Mouse (Mus musculus) CH12.LX (cell line): ENCODE measurements at regions not wholly inside any gene's neighbourhood (a gene's known extent, or its start where the extent isn't known, plus 50 kb on each side); places are given as distances from the start of the nearest gene placed in this dataset.

Experiments
- DNase-seq: peaks from one replicate; pipeline ENCODE4 v3.0.0-alpha.2; 2013; ENCODE audit errors: extremely low read depth
- H3K27ac ChIP-seq: 2 replicates; pipeline ENCODE4 v1.5.1; 2012; ENCODE audit warnings: low read depth, mild to moderate bottlenecking, control low read depth, moderate library complexity; ENCODE audit not compliant: insufficient read depth
- H3K27me3 ChIP-seq: replicated peaks from 2 replicates; pipeline ENCODE3; 2012; ENCODE audit warnings: inconsistent platforms
- H3K36me3 ChIP-seq, 2 experiments: replicated peaks in 1 of 2; 2 replicates each; pipeline versions ENCODE3 to v1.6.1; 2012; ENCODE audit warnings: inconsistent platforms in 1 of 2, low read length in 1 of 2, mild to moderate bottlenecking in 1 of 2, mixed read lengths in 1 of 2, moderate library complexity in 1 of 2; ENCODE audit not compliant: control insufficient read depth in 1 of 2, insufficient read depth in 1 of 2
- H3K4me1 ChIP-seq, 2 experiments: 2 replicates each; pipeline ENCODE4 v1.6.1; 2012; ENCODE audit warnings: inconsistent platforms in 1 of 2, moderate library complexity in 1 of 2; ENCODE audit not compliant: insufficient read depth in 2 of 2, control insufficient read depth in 1 of 2
- H3K4me2 ChIP-seq: 2 replicates; pipeline ENCODE4 v1.6.1; 2012; ENCODE audit warnings: low read depth, mild to moderate bottlenecking, control low read depth; ENCODE audit not compliant: poor library complexity, insufficient read depth, severe bottlenecking
- H3K4me3 ChIP-seq, 3 experiments: fragments of 150-350 bp in 1 of 3; sonication (generic) in 1 of 3; replicated peaks in 1 of 3; 2 replicates each; pipeline versions ENCODE3 to v1.5.1; 2011 to 2012; ENCODE audit warnings: low read depth in 2 of 3, low read length in 2 of 3, mild to moderate bottlenecking in 2 of 3, moderate library complexity in 2 of 3, control low read depth in 1 of 3, improper control_type of control experiment in 1 of 3, inconsistent platforms in 1 of 3, mixed read lengths in 1 of 3; ENCODE audit not compliant: poor library complexity in 1 of 3
- H3K79me2 ChIP-seq: replicated peaks from 2 replicates; pipeline ENCODE4 v1.6.1; 2012; ENCODE audit warnings: mild to moderate bottlenecking, moderate library complexity; ENCODE audit not compliant: control insufficient read depth, poor library complexity, insufficient read depth, severe bottlenecking; ENCODE audit errors: extremely low read depth
- H3K9ac ChIP-seq: 2 replicates; pipeline ENCODE4 v1.6.1; 2012; ENCODE audit warnings: low read depth, mild to moderate bottlenecking, control low read depth, moderate library complexity; ENCODE audit not compliant: insufficient read depth
- H3K9me3 ChIP-seq: replicated peaks from 2 replicates; pipeline ENCODE3; 2012; ENCODE audit warnings: low read length, inconsistent platforms, mixed read lengths
- BHLHE40 ChIP-seq: IDR thresholded peaks from 2 replicates; pipeline ENCODE4 v1.6.1; 2011; ENCODE audit warnings: mild to moderate bottlenecking, low read depth, low read length, improper control_type of control experiment
- ELF1 ChIP-seq: IDR thresholded peaks from 2 replicates; pipeline ENCODE4 v1.6.1; 2014; ENCODE audit warnings: low read depth, mild to moderate bottlenecking, inconsistent platforms, low read length, improper control_type of control experiment
- EP300 ChIP-seq: IDR thresholded peaks from 2 replicates; pipeline ENCODE4 v1.6.1; 2011; ENCODE audit warnings: low read length, improper control_type of control experiment
- ETS1 ChIP-seq: conservative IDR thresholded peaks from 2 replicates; pipeline ENCODE4 v1.6.1; 2012; ENCODE audit warnings: low read depth, mild to moderate bottlenecking, inconsistent platforms, low read length, improper control_type of control experiment, moderate library complexity
- IRF4 ChIP-seq: IDR thresholded peaks from 2 replicates; pipeline ENCODE4 v1.6.1; 2014; ENCODE audit warnings: low read depth, mild to moderate bottlenecking, inconsistent platforms, low read length, improper control_type of control experiment
- JUN ChIP-seq: IDR thresholded peaks from 2 replicates; pipeline ENCODE4 v1.6.1; 2011; ENCODE audit warnings: low read depth, mild to moderate bottlenecking, low read length, improper control_type of control experiment, moderate library complexity; ENCODE audit not compliant: insufficient read depth
- JUND ChIP-seq: conservative IDR thresholded peaks from 2 replicates; pipeline ENCODE4 v1.6.1; 2011; ENCODE audit warnings: low read depth, low read length, improper control_type of control experiment
- MAFK ChIP-seq: IDR thresholded peaks from 2 replicates; pipeline ENCODE4 v1.6.1; 2011; ENCODE audit warnings: low read length, improper control_type of control experiment; ENCODE audit not compliant: insufficient replicate concordance
- MEF2A ChIP-seq: IDR thresholded peaks from 2 replicates; pipeline ENCODE4 v1.6.1; 2014; ENCODE audit warnings: low read depth, mild to moderate bottlenecking, inconsistent platforms, low read length, improper control_type of control experiment, borderline replicate concordance
- MXI1 ChIP-seq: IDR thresholded peaks from 2 replicates; pipeline ENCODE4 v1.6.1; 2011; ENCODE audit warnings: mild to moderate bottlenecking, low read depth, low read length, improper control_type of control experiment
- NELFE ChIP-seq: IDR thresholded peaks from 2 replicates; pipeline ENCODE4 v1.6.1; 2011; ENCODE audit warnings: low read depth, low read length, improper control_type of control experiment
- PAX5 ChIP-seq: IDR thresholded peaks from 2 replicates; pipeline ENCODE4 v1.6.1; 2012; ENCODE audit warnings: low read length, inconsistent platforms, mixed read lengths
- POLR2A ChIP-seq: IDR thresholded peaks from 2 replicates; pipeline ENCODE4 v1.6.1; 2011; ENCODE audit warnings: low read depth, mild to moderate bottlenecking, improper control_type of control experiment, low read length
- POLR2AphosphoS2 ChIP-seq: IDR thresholded peaks from 2 replicates; pipeline ENCODE4 v1.6.1; 2011; ENCODE audit warnings: low read depth, low read length, improper control_type of control experiment
- RAD21 ChIP-seq: IDR thresholded peaks from 2 replicates; pipeline ENCODE4 v1.6.1; 2011; ENCODE audit warnings: low read depth, mild to moderate bottlenecking, low read length, improper control_type of control experiment, moderate library complexity
- RCOR1 ChIP-seq: conservative IDR thresholded peaks from 2 replicates; pipeline ENCODE4 v1.6.1; 2012; ENCODE audit warnings: low read depth, mild to moderate bottlenecking, inconsistent platforms, low read length, improper control_type of control experiment
- SIN3A ChIP-seq: IDR thresholded peaks from 2 replicates; pipeline ENCODE4 v1.6.1; 2012; ENCODE audit warnings: low read length, improper control_type of control experiment, inconsistent platforms
- TBP ChIP-seq: conservative IDR thresholded peaks from 2 replicates; pipeline ENCODE4 v1.6.1; 2011; ENCODE audit warnings: low read depth, low read length, improper control_type of control experiment
- TCF12 ChIP-seq: IDR thresholded peaks from 2 replicates; pipeline ENCODE4 v1.6.1; 2014; ENCODE audit warnings: low read depth, mild to moderate bottlenecking, inconsistent platforms, low read length, improper control_type of control experiment
- USF1 ChIP-seq: IDR thresholded peaks from 2 replicates; pipeline ENCODE4 v1.6.1; 2014; ENCODE audit warnings: low read depth, mild to moderate bottlenecking, inconsistent platforms, low read length, improper control_type of control experiment
- USF2 ChIP-seq: conservative IDR thresholded peaks from 2 replicates; pipeline ENCODE4 v1.6.1; 2011; ENCODE audit warnings: low read depth, low read length, improper control_type of control experiment
- ZC3H11A ChIP-seq: IDR thresholded peaks from 2 replicates; pipeline ENCODE4 v1.6.1; 2012; ENCODE audit warnings: low read depth, mild to moderate bottlenecking, inconsistent platforms, low read length, improper control_type of control experiment
- dilution Hi-C: fragments of 300-500 bp; cut with MboI; formaldehyde crosslinking; loops from 2 replicates; pipeline ENCODE4 v1.14.3; 2020; ENCODE audit warnings: low sequenced_read_pairs; ENCODE audit not compliant: extremely low pct_unique_long_range_greater_than_20kb, extremely low pct_ligation_motif_present
- in situ Hi-C: fragments of 300-500 bp; cut with MboI; formaldehyde crosslinking; loops from 3 replicates; pipeline ENCODE4 v1.14.3; 2019; ENCODE audit warnings: low sequenced_read_pairs, low pct_ligation_motif_present, low pct_unique_long_range_greater_than_20kb, mixed read lengths

GRCm38 (mm10) chr19:14871178-14871867, 273.5 kb upstream of the Tle4 start:
- Histone ChIP-seq H3K36me3 (no peaks in the 10 kb centered on the region), H3K27ac (no peak overlapping the region), H3K4me1 (peaks cover 9 to 20% of the 10 kb centered on the region in 2 experiments), H3K9ac (no peak overlapping the region), H3K79me2 (no peaks in the 10 kb centered on the region), H3K27me3 (no peaks in the 10 kb centered on the region), H3K4me3 (no peak overlapping the region), H3K4me2 (no peak overlapping the region; the same call in 1 of the 2 replicates), H3K9me3 (no peaks in the 10 kb centered on the region)
- DNase-seq: peak; percentile 63
- no peak for TF ChIP-seq TBP
- TF ChIP-seq ZC3H11A: no peak
- 0 out of 2 replicates have a peak, but pooled peaks have one; percentile 15 for TF ChIP-seq BHLHE40
- 0 out of 2 replicates have a peak, but pooled peaks have one; percentile 44 for TF ChIP-seq RCOR1
- TF ChIP-seq SIN3A: no peak
- no peak for TF ChIP-seq IRF4
- no peak for TF ChIP-seq MXI1
- peak; percentile 82 for TF ChIP-seq MAFK
- no peak for TF ChIP-seq USF1
- no peak for TF ChIP-seq RAD21
- peak; percentile 38; the same call in 1 of the 2 replicates for TF ChIP-seq MEF2A
- TF ChIP-seq JUND: no peak
- no peak for TF ChIP-seq TCF12
- TF ChIP-seq NELFE: no peak
- no peak for TF ChIP-seq POLR2A
- peak; percentile 17; the same call in 1 of the 2 replicates for TF ChIP-seq ETS1
- peak; percentile 49; the same call in 1 of the 2 replicates for TF ChIP-seq EP300
- TF ChIP-seq ELF1: no peak
- no peak for TF ChIP-seq PAX5
- TF ChIP-seq JUN: 0 out of 2 replicates have a peak, but pooled peaks have one; percentile 22
- TF ChIP-seq POLR2AphosphoS2: no peak
- no peak for TF ChIP-seq USF2
- in situ Hi-C loops: no loop called here
- dilution Hi-C loops: no loop called here
